Mouse (Mus musculus) layer of hippocampus, postnatal 14 days (tissue): Measurements from ENCODE around the gene Ptgs2. TPM values are rescaled to one million over a fixed set of nuclear protein-coding genes. Genes with fewer than 3 reads are reported as not detected.

Source experiments
- DNase-seq, 2 experiments: peaks; one replicate each; pipeline ENCODE4 v3.0.0; 2021 to 2022; ENCODE audit warnings: low spot score in 2 of 2, mixed read lengths in 1 of 2
- long read RNA-seq, 2 experiments: library from polyadenylated mRNA; stranded (forward); transcript quantifications; one replicate each; pipeline ENCODE4 v2.0.0; 2021
- total RNA-seq, 2 experiments: library from RNA; stranded (reverse); gene quantifications; 2 replicates each; pipeline ENCODE4 v1.2.3; 2021

Ptgs2 gene
- total RNA-seq = 10 to 100 TPM; 14.8 to 15.6 TPM
- long read RNA-seq, experiment 1, full-length matches to known transcripts = 5 of 8 reads
- long read RNA-seq, experiment 1, partial matches to known transcripts = 1 of 8 reads
- long read RNA-seq, experiment 1, other reads (novel, unspliced or antisense) = 2 of 8 reads
- long read RNA-seq, experiment 2, full-length matches to known transcripts = 5 of 8 reads
- long read RNA-seq, experiment 2, partial matches to known transcripts = 2 of 8 reads
- long read RNA-seq, experiment 2, other reads (novel, unspliced or antisense) = 1 of 8 reads

GRCm38 (mm10) chr1:150099790-150100333 is at the start of gene Ptgs2:
TSS of gene Ptgs2 (plus strand) at chr1:150100031.
- peak; percentile 16 to 42 for DNase-seq

DNA sequence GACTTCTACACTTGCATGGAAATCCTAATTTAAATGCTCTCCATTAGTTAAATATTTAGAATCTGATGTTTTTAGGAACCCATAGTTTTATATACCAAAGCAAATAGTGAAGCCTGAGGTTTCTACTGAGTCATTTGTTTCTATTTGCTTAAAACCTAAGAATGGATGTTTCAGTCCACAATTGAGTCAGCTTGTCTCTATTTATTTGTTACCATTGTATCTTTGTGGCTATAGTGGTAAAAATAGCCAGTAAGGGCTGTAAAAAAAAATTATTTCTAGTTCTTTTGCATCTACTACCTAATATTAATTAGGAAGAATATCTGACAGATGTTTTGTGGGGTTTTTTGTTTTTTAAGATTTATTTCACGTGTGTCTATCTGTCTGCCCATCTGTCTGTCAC is 49.6 kb upstream of the Ptgs2 start:
- DNase-seq = no peak

- DNase-seq = no peak
Measured at GRCm38 (mm10) chr1:150065684-150066083, 34.1 kb upstream of the Ptgs2 start.

- no peak for DNase-seq
Measured at GRCm38 (mm10) chr1:150072880-150073279, 27.0 kb upstream of the Ptgs2 start.

DNA sequence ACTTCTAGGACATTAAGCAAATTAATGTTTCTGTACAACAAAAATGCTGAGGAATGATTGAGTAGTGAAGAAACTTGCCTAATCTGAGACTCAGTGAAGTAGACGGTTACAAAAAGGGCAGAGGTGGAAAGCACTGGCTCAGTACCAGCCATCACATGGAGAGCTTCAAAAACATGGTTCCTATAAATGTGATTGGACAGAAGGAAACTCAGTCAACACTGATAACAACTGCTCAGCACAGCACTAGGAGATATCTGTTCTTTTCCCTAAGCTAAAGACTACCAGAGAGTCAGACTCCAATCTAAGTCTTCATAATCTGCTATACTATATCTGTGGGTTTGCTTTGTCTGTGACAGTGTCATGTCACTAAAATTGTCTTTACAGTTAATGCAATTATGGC is 25.2 kb upstream of the Ptgs2 start:
- no peak for DNase-seq

DNA sequence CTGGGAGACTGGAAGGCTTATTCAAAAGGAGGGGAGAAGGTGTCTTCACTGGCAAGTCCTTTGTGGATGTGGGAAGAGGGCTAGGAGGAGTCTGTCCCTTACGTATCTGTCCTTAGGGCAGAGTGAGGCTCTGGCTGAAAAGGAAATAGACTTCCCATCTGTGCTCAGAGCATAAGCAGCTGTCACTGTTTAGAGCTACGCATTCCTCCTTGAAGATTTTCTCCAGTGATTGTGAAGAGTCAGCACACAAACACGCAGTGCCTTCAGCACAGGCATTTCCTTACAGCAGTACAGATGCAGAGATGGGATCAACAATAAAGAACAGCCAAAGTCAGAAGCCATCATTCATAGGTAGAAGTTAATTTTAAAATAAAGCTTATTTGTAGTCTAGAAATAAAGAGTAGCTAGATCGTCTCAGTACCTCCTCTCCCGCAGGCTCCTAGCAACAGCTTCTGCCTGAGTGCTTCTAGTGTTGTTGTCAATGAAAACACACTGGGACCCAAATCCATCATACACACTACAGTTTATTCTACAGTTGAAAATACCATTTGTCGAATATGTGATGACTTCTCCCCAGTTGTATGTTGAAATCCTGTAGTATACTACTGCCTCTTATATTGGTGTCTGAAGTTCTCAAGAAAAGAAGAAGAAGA is 10.7 kb upstream of the Ptgs2 start:
- peak in 1 of 2 experiments; percentile 6 for DNase-seq

- DNase-seq = no peak
Measured at GRCm38 (mm10) chr1:150090229-150090628, 9.6 kb upstream of the Ptgs2 start.

DNA sequence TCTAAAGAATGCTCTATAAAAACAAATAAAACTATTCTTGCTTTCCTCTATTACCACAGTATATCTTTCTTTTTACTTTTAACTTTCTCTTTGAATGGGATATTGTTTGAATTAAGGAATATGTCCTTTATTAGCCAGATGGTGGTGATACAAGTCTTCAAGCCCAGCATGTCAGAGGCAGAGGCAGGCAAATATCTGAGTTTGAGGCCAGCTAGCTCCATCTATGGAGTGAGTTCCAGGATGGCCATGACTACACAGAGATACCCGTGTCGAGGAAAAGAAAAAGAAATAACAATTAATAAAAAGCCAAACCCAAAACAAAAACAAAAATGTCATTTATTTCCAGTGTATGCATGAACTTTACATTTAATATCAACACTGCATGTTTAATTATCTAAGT is 2.8 kb upstream of the Ptgs2 start:
- no peak for DNase-seq

DNA sequence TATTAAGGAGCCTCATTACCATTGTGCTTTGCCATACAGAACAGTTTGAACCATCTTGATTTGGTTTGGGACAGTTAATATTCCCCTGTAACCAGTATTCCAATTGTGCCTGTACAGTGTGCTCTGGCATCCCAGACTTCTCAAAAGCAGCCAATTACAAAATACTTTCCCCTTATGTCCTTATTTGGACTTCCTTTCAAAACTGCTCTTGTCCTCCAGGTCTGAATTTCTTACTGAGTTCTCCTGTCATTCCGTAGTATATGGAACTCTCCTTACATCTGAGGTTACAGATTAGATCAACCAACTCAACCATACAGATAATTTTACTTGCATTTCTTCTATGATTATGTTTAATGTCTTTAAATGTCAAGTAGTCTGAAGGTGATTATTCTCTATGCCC is 2.1 kb upstream of the Ptgs2 start:
- DNase-seq = no peak

GRCm38 (mm10) chr1:150099374-150099773 is 457 bp upstream of the Ptgs2 start:
- DNase-seq = no peak

- DNase-seq = no peak
Measured at GRCm38 (mm10) chr1:150104228-150104720, 4.4 kb downstream of the Ptgs2 start.

GRCm38 (mm10) chr1:150106736-150107135 is 6.9 kb downstream of the Ptgs2 start:
- DNase-seq = no peak

GRCm38 (mm10) chr1:150109591-150109990 is 9.8 kb downstream of the Ptgs2 start:
- no peak for DNase-seq

GRCm38 (mm10) chr1:150115352-150115751 is 15.5 kb downstream of the Ptgs2 start:
- no peak for DNase-seq

- no peak for DNase-seq
Measured at GRCm38 (mm10) chr1:150118352-150118751, 18.5 kb downstream of the Ptgs2 start.

DNA sequence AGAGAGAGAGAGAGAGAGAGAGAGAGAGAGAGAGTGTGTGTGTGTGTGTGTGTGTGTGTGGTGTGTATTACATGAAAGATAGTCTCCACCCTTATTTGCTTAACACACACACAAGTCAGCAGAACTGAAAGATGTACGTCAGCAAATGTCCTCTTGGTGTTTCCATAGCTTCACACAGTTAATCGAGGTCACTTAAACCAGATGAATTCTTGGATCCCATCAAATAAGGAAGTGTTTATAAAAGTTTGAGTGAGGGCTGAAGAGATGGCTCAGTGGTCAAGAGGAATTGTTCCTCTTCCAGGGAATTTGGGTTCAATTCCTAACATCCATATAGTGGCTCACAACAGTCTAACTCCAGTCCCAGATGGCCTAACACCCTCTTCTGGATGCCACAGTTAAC is 25.7 kb downstream of the Ptgs2 start:
- DNase-seq = no peak

- DNase-seq = no peak
Measured at GRCm38 (mm10) chr1:150130070-150130469, 30.2 kb downstream of the Ptgs2 start.

- DNase-seq = no peak
Measured at GRCm38 (mm10) chr1:150130586-150131275, 30.9 kb downstream of the Ptgs2 start.

GRCm38 (mm10) chr1:150135350-150135749 is 35.5 kb downstream of the Ptgs2 start:
- no peak for DNase-seq

- DNase-seq = no peak
Measured at GRCm38 (mm10) chr1:150139730-150140129, 39.9 kb downstream of the Ptgs2 start.

DNA sequence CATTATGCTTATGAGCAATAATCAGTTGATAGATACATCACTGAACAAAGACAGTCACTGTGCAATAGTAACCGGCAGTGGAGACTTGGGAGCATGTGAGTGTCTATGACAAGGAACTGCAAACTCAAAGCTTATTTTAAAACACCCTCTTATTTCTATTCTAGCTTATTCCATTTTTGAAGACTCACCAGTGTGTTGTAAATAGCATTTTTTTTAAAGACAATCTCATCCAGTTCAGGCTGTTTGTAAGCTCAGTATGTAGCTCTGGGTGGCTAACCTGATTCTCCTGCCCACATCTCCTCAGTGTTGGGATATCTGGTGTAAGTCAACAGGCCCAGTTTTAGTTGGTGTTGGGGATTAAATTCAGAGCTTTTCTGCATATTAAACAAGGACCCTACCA is 42.1 kb downstream of the Ptgs2 start:
- DNase-seq = no peak

DNA sequence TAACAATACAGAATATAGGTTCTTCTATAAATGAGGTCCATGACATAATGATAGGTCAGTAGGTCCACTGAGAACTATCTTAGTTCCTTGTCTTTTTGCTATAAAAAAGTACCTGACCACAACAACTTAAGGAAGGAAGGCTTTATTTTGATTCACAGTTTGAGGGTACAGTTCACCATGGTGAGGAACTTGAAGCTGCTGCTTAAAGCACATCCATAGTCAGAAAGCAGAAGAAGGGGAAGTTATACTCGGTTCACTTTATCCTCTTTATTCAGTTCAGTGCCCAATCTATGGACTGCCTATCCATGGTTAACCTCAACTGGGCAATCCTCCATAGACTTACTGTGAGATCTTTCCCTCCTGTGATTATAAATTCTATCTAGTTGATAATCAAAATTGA is 43.7 kb downstream of the Ptgs2 start:
- DNase-seq = no peak
